ENCODE assay signal across 9 mouse cellular contexts in the genomic region with DNA sequence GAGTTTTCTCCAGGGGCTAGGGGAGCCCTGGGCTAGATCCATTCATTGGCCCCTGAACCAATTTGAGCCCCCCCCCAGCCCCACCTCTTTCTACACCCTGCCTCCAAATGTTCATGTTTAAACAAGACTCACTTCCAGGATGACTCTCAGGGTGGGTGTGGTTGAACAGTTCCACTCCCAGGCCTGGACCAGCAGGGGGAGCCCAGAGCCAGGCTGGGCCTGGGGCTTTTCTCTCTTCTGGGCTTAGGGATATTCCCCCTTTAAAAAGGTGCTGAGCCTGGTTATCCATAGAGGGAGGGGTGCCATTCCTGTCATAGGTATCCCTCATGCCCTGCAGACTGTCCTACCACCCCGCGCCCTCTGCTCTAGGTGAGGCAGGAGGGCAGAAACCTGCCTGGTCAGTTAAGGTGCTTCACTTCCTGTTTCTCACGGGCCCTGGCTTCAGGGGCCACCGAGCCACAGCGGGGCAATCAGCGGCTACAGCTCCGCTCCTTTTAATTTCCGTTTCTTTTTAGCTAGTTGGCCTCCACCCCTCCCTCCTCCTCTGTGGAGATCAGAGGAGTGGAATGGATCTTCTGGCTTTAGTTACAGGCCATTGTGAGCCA. TPM values are rescaled to one million over a fixed set of nuclear protein-coding genes. Genes with fewer than 3 reads are reported as not detected.
A peak's percentile ranks its signal among the peaks of the same experiment; 100 is the strongest.
DNase-seq lines count a peak whose midpoint lies in the region; ATAC-seq and TF ChIP-seq lines count a peak whose summit lies in the region.
"Had no signal": no experiment of that assay in that cellular context is flagged by ENCODE, and none has a peak within 500 bp of the region (broad histone marks: within the 10 kb centered on the region; RNA-seq: fewer than 3 reads in every experiment).

No protein-coding gene starts in this region.

- H3K9ac ChIP-seq in limb, embryonic 14.5 days (ENCODE audit: low read depth, low read length, severe bottlenecking): no peak overlapping the region
- H3K9ac ChIP-seq: embryonic facial prominence, embryonic 12.5 days had no signal

- H3K27me3 ChIP-seq in limb, embryonic 14.5 days (ENCODE audit: control insufficient read depth, insufficient read depth, low read length): no peaks in the 10 kb centered on the region

- WGBS in limb, embryonic 14.5 days: 29% methylated on average over 8 of the region's 8 CpGs

- no peaks in the 10 kb centered on the region for H3K9me3 ChIP-seq in limb, embryonic 14.5 days (ENCODE audit: control insufficient read depth, low read length)
- H3K9me3 ChIP-seq: embryonic facial prominence, embryonic 12.5 days had no signal

- H3K4me3 ChIP-seq in layer of hippocampus, adult 2 months: no peak overlapping the region
- no peak overlapping the region for H3K4me3 ChIP-seq in limb, embryonic 14.5 days (replicated peaks; ENCODE audit: low read length)
- H3K4me3 ChIP-seq: embryonic facial prominence, embryonic 12.5 days had no signal

- peak; percentile 13; the same call in 1 of the 2 replicates for ATAC-seq in limb, embryonic 14.5 days (ENCODE audit: low FRiP score, low read depth)

- no peak overlapping the region for H3K4me2 ChIP-seq in limb, embryonic 14.5 days (replicated peaks; ENCODE audit: low read depth, low read length, severe bottlenecking)
- H3K4me2 ChIP-seq: embryonic facial prominence, embryonic 12.5 days had no signal

- H3K36me3 ChIP-seq in limb, embryonic 14.5 days (ENCODE audit: control insufficient read depth, insufficient read depth, low read length): no peaks in the 10 kb centered on the region
- H3K36me3 ChIP-seq: embryonic facial prominence, embryonic 12.5 days had no signal

- TF ChIP-seq CTCF in layer of hippocampus, adult 2 months (conservative IDR thresholded peaks at IDR 0.05): peak; percentile 64

- TF ChIP-seq POLR2A in limb, embryonic 14.5 days (IDR thresholded peaks at IDR 0.05; ENCODE audit: borderline replicate concordance, extremely low read depth, insufficient read depth, insufficient read length): no peak

- no peak overlapping the region for H3K27ac ChIP-seq in layer of hippocampus, adult 2 months
- no peak overlapping the region for H3K27ac ChIP-seq in limb, embryonic 14.5 days (replicated peaks; ENCODE audit: low read depth, low read length)
- H3K27ac ChIP-seq: embryonic facial prominence, embryonic 12.5 days had no signal

- H3K4me1 ChIP-seq in limb, embryonic 14.5 days (ENCODE audit: control insufficient read depth, insufficient read depth, low read length): peaks cover 5% of the 10 kb centered on the region

- DNase-seq in layer of hippocampus, adult 2 months (ENCODE audit: low spot score in 2 of 2): no peak
- no peak for DNase-seq in layer of hippocampus, postnatal 25 days (ENCODE audit: extremely low spot score in 1 of 2, low spot score in 1 of 2)
- DNase-seq in B cell, adult 2 months: peak; percentile 47 to 49
- DNase-seq in ES-CJ7 (ENCODE audit: low read depth, low spot score): peak; percentile 65
- no peak for DNase-seq in limb, embryonic 14.5 days (ENCODE audit: low spot score)
- no peak for DNase-seq in heart, adult 8-10 months (ENCODE audit: low spot score)
- DNase-seq in left cerebral cortex, postnatal 14 days (ENCODE audit: low spot score in 2 of 2): no peak
- DNase-seq: right cerebral cortex, postnatal 25 days had no signal

- intact Hi-C loops in left cerebral cortex, postnatal 14 days (cut with DNase I): no loop called here

RNA-seq across cellular contexts. Expression of gene Rap1gap, which starts 49.6 kb away (rescaled TPM):
- 100 to 1,000 TPM; 281 to 291 TPM for total RNA-seq in layer of hippocampus, adult 2 months (2021)
- total RNA-seq in layer of hippocampus, postnatal 25 days (2021): 100 to 1,000 TPM; 263 to 285 TPM
- 35.2 and 43.2 TPM in 2 replicates for polyA plus RNA-seq in limb, embryonic 14.5 days (2012; rRNA removed)
- polyA plus RNA-seq in limb, embryonic 14.5 days (2014; fragmentation: Nextera tagmentation; extraction: Ambion mirVana): 11.9 and 12.5 TPM in 2 replicates
- total RNA-seq in heart, adult 8-10 months (2022): 10 to 100 TPM; 12.1 to 16.5 (median 14.5) TPM
- total RNA-seq in left cerebral cortex, postnatal 14 days (2021): 100 to 1,000 TPM; 268 to 296 TPM

Comparison
In these comparisons a context has a peak if more than half of its experiments do, and no peak if none do; other contexts are left out.
1. DNase-seq: peak in B cell, adult 2 months (2 of 2) and ES-CJ7 (single experiment); none in layer of hippocampus, adult 2 months (0 of 2), layer of hippocampus, postnatal 25 days (0 of 2), limb, embryonic 14.5 days (single experiment), heart, adult 8-10 months (single experiment) and left cerebral cortex, postnatal 14 days (0 of 2).
2. RNA of gene Rap1gap, which starts 49.6 kb away (total RNA-seq): 268 to 296 TPM in left cerebral cortex, postnatal 14 days, 281 to 291 TPM in layer of hippocampus, adult 2 months and 263 to 285 TPM in layer of hippocampus, postnatal 25 days; 12.1 to 16.5 TPM in heart, adult 8-10 months; every median in the first group is over 10 times any median in the second.